Mouse (Mus musculus): ENCODE data around the gene Rgsl1. TPM values are rescaled to one million over a fixed set of nuclear protein-coding genes. Genes with fewer than 3 reads are reported as not detected.
"Not testable (repeated sequence)": the region's sequence is repeated elsewhere in the genome, so short reads cannot be mapped to it uniquely, and the experiment has no call there.

The Rgsl1 gene
- polyA plus RNA-seq, 1 experiment from 2014 or later = 0.11 TPM

GRCm38 (mm10) chr1:153769998-153770775 is 73.8 kb downstream of the Rgsl1 start:
- Histone ChIP-seq H3K27me3 (replicated peaks) (no peaks in the 10 kb centered on the region), H3K9ac (no peak overlapping the region), H3K36me3 (no peaks in the 10 kb centered on the region), H3K4me3 (no peak overlapping the region), H3K27ac (no peak overlapping the region), H3K9me3 (no peaks in the 10 kb centered on the region), H3K4me1 (no peaks in the 10 kb centered on the region), H3K4me2 (replicated peaks) (no peak overlapping the region)
- ATAC-seq (ENCODE audit: low FRiP score, low read depth) = no peak
- 80% methylated on average over 10 of the region's 10 CpGs for WGBS

- ATAC-seq (ENCODE audit: low FRiP score, low read depth); H3K9me3 ChIP-seq; H3K4me1 ChIP-seq; H3K36me3 ChIP-seq; H3K27me3 ChIP-seq (replicated peaks); H3K27ac ChIP-seq; H3K9ac ChIP-seq; H3K4me2 ChIP-seq (replicated peaks); H3K4me3 ChIP-seq: not testable (repeated sequence)
- 67% methylated on average over 6 of the region's 6 CpGs for WGBS
These were observed 74.4 kb downstream of the Rgsl1 start for GRCm38 (mm10) chr1:153769571-153769970.

- Histone ChIP-seq H3K4me1 (no peaks in the 10 kb centered on the region), H3K27ac (no peak overlapping the region), H3K36me3 (no peaks in the 10 kb centered on the region), H3K4me2 (replicated peaks) (no peak overlapping the region), H3K27me3 (replicated peaks) (no peaks in the 10 kb centered on the region), H3K4me3 (no peak overlapping the region), H3K9ac (no peak overlapping the region), H3K9me3 (no peaks in the 10 kb centered on the region)
- 83% methylated on average over 5 of the region's 5 CpGs for WGBS
- no peak for ATAC-seq (ENCODE audit: low FRiP score, low read depth)
These were observed 75.5 kb downstream of the Rgsl1 start for GRCm38 (mm10) chr1:153768465-153768864.

- Histone ChIP-seq H3K9ac (no peak overlapping the region), H3K27ac (no peak overlapping the region), H3K4me1 (no peaks in the 10 kb centered on the region), H3K4me3 (no peak overlapping the region), H3K9me3 (no peaks in the 10 kb centered on the region), H3K36me3 (peaks cover under 1% of the 10 kb centered on the region), H3K4me2 (replicated peaks) (no peak overlapping the region), H3K27me3 (replicated peaks) (no peaks in the 10 kb centered on the region)
- WGBS = 91% methylated on average over 1 of the region's 1 CpGs
- ATAC-seq (ENCODE audit: low FRiP score, low read depth) = no peak
These were observed 76.7 kb downstream of the Rgsl1 start for GRCm38 (mm10) chr1:153767281-153767680.

DNA sequence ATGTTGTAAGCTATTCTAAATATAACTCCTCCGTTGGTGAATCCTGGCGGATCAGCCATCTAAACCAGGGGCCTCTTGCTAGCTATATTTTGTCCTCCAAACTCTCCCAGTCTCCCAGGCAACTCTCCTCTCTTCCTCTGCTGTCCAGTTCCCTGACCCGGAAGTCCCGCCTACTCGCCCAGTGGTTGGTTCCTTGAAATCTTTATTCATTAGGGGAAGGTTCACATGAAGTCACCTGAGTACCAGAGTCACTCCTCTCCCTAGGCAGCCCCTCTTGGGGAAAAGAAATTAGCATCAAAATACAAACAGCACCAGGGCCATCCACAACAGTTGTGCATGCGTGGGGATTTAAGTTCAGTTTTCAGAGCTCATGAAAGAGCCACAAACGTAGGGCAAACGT is 77.6 kb downstream of the Rgsl1 start:
- WGBS = 52% methylated on average over 8 of the region's 8 CpGs
- ATAC-seq (ENCODE audit: low FRiP score, low read depth) = no peak

DNA sequence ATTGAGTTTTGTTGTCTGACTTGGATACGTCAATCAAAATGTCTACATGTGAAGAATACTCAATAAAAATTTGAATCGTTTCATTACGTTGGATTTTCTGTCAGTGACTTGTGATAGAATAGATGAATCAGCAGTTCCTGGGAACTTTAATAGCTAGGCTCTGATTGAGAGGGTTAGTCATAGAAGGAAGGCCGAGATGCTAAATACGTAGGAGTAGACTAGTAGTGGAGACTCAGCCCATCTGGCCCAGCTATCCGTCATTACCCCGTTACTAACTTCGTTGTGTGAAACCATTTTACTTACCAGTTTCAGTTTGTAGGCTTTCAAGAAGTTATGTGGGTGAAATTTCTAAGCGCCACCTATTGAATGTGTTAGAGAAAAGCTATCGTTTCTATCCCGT is 79.8 kb downstream of the Rgsl1 start:
- Histone ChIP-seq H3K4me3 (no peak overlapping the region), H3K9me3 (no peaks in the 10 kb centered on the region), H3K4me2 (replicated peaks) (no peak overlapping the region), H3K9ac (no peak overlapping the region), H3K4me1 (no peaks in the 10 kb centered on the region), H3K27ac (no peak overlapping the region), H3K27me3 (replicated peaks) (no peaks in the 10 kb centered on the region), H3K36me3 (peaks cover 25% of the 10 kb centered on the region)
- no peak for ATAC-seq (ENCODE audit: low FRiP score, low read depth)
- WGBS = 92% methylated on average over 11 of the region's 11 CpGs

More for the DNA sequence above, 77.6 kb downstream of the Rgsl1 start:
- Histone ChIP-seq H3K27ac (no peak overlapping the region), H3K9me3 (no peaks in the 10 kb centered on the region), H3K36me3 (peaks cover 7% of the 10 kb centered on the region), H3K4me3 (no peak overlapping the region), H3K4me2 (replicated peaks) (no peak overlapping the region), H3K27me3 (replicated peaks) (no peaks in the 10 kb centered on the region), H3K9ac (no peak overlapping the region), H3K4me1 (no peaks in the 10 kb centered on the region)

- Histone ChIP-seq H3K4me1 (peaks cover 28% of the 10 kb centered on the region), H3K9ac (no peak overlapping the region), H3K36me3 (peaks cover 26% of the 10 kb centered on the region), H3K27ac (no peak overlapping the region), H3K4me2 (replicated peaks) (no peak overlapping the region), H3K4me3 (no peak overlapping the region), H3K27me3 (replicated peaks) (no peaks in the 10 kb centered on the region), H3K9me3 (no peaks in the 10 kb centered on the region)
- 74% methylated on average over 25 of the region's 25 CpGs for WGBS
- no peak for ATAC-seq (ENCODE audit: low FRiP score, low read depth)
These were observed 90.0 kb downstream of the Rgsl1 start for GRCm38 (mm10) chr1:153753725-153754464.

DNA sequence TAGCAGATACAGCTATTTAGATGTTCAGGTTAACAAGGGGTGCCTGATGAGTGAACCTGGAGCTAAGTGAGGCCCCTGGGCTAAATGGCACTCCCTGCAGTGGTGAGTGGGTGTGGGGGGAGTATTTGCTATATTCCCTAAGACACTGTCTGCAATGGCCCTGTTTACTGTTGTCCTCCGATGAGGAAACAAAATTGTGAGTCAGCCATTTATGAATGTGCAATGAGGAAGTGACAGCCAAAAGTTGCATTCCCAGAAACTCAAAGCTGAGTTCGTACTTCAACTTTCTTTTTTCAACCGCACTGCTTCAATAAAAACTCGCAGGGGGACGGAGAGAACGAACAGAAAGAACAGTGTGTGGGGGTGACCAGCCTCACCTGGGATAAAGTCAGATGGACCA is 91.4 kb downstream of the Rgsl1 start:
- 92% methylated on average over 6 of the region's 6 CpGs for WGBS
- H3K9ac ChIP-seq = 0 out of 2 replicates have a peak overlapping the region, but pooled peaks have one; percentile 26

GRCm38 (mm10) chr1:153751763-153752301 is 92.1 kb downstream of the Rgsl1 start:
- H3K27ac ChIP-seq = no peak overlapping the region
- peak overlapping the region; percentile 26; the same call in 1 of the 2 replicates for H3K9ac ChIP-seq

More for the DNA sequence above, 91.4 kb downstream of the Rgsl1 start:
- ATAC-seq (ENCODE audit: low FRiP score, low read depth) = no peak
- Histone ChIP-seq H3K27me3 (replicated peaks) (no peaks in the 10 kb centered on the region), H3K27ac (no peak overlapping the region), H3K4me1 (peaks cover 33% of the 10 kb centered on the region), H3K4me3 (no peak overlapping the region), H3K36me3 (peaks cover 17% of the 10 kb centered on the region), H3K4me2 (replicated peaks) (peak overlapping the region; percentile 46), H3K9me3 (no peaks in the 10 kb centered on the region)

GRCm38 (mm10) chr1:153750054-153750453 is 93.9 kb downstream of the Rgsl1 start:
- 42% methylated on average over 6 of the region's 6 CpGs for WGBS
- Histone ChIP-seq H3K9me3 (no peaks in the 10 kb centered on the region), H3K9ac (peak overlapping the region; percentile 66), H3K4me2 (replicated peaks) (peak overlapping the region; percentile 62), H3K27ac (no peak overlapping the region), H3K36me3 (peaks cover 13% of the 10 kb centered on the region), H3K27me3 (replicated peaks) (no peaks in the 10 kb centered on the region), H3K4me1 (peaks cover 37% of the 10 kb centered on the region), H3K4me3 (peak overlapping the region; percentile 33)
- ATAC-seq (ENCODE audit: low FRiP score, low read depth) = no peak

More at GRCm38 (mm10) chr1:153751763-153752301, 92.1 kb downstream of the Rgsl1 start:
- Histone ChIP-seq H3K4me2 (replicated peaks) (peak overlapping the region; percentile 46), H3K36me3 (peaks cover 17% of the 10 kb centered on the region), H3K4me3 (peak overlapping the region; percentile 9; the same call in 1 of the 2 replicates), H3K9me3 (no peaks in the 10 kb centered on the region), H3K27me3 (replicated peaks) (no peaks in the 10 kb centered on the region), H3K4me1 (peaks cover 33% of the 10 kb centered on the region)
- 48% methylated on average over 13 of the region's 13 CpGs for WGBS
- ATAC-seq (ENCODE audit: low FRiP score, low read depth) = no peak

DNA sequence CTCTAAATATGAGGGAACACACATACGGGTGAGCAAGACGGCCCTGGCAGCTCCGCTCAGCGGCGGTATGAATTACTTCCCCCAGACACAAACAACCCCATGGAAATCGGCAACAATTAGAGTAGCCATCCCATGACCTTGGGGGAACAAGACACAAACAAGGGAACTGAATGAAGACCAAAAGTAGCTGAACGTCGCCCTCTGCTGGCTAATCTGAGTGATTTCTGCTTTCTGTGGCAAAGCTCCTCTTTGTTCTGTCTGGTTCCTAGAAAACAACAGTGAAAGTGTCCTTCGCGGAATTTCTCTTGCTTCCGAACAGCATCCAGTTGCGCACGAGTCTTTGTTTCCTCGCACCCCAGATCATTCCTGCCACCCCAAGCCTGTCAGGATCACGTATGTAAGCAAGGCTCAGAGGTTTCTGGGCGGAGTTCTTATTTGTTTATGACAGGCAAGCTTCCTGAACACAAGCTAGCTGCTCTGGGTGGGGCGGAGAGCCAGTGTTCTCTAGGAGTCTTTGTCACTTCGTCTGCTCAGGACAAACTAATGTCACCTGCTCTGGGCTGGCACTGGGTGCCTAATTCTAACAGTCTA is 94.6 kb downstream of the Rgsl1 start, which contains the start of gene Rnasel:
Gene Rnasel, plus strand, starts transcription at position 216 of the 591 bp plus-strand sequence.
- H3K4me1 ChIP-seq = peaks cover 43% of the 10 kb centered on the region
- WGBS = 4% methylated on average over 18 of the region's 18 CpGs

GRCm38 (mm10) chr1:153748549-153748948 is 95.4 kb downstream of the Rgsl1 start:
- Histone ChIP-seq H3K36me3 (peaks cover 10% of the 10 kb centered on the region; the same call in 1 of the 2 replicates), H3K4me1 (peaks cover 51% of the 10 kb centered on the region), H3K4me2 (replicated peaks) (peak overlapping the region; percentile 62; the same call in 1 of the 2 replicates), H3K4me3 (no peak overlapping the region), H3K27me3 (replicated peaks) (no peaks in the 10 kb centered on the region), H3K9ac (no peak overlapping the region), H3K27ac (no peak overlapping the region), H3K9me3 (no peaks in the 10 kb centered on the region)
- peak; percentile 51 for ATAC-seq (ENCODE audit: low FRiP score, low read depth)
- WGBS = 0% methylated on average over 1 of the region's 1 CpGs

More for the DNA sequence above, 94.6 kb downstream of the Rgsl1 start, which contains the start of gene Rnasel:
- H3K4me3 ChIP-seq = peak within 1 kb of the TSS; percentile 33
- H3K9ac ChIP-seq = peak within 1 kb of the TSS; percentile 66
- peak; percentile 59 for ATAC-seq (ENCODE audit: low FRiP score, low read depth)
- H3K4me2 ChIP-seq (replicated peaks) = peak within 1 kb of the TSS; percentile 62
- peaks cover 8% of the 10 kb centered on the region for H3K36me3 ChIP-seq
- H3K27me3 ChIP-seq (replicated peaks) = no peaks in the 10 kb centered on the region
- no peaks in the 10 kb centered on the region for H3K9me3 ChIP-seq
- peak within 1 kb of the TSS; percentile 42; the same call in 1 of the 2 replicates for H3K27ac ChIP-seq
